Mouse (Mus musculus) intestine, embryonic 15.5 days (tissue): Measurements from ENCODE around the gene Adgrl3. TPM values are rescaled to one million over a fixed set of nuclear protein-coding genes. Genes with fewer than 3 reads are reported as not detected.
A peak's percentile ranks its signal among the peaks of the same experiment; 100 is the strongest.

ENCODE experiments used
- ATAC-seq: fragments of 200-750 bp; cut with Nextera tagmentation; 2 replicates; pipeline ENCODE4 v1.8.0; 2017; ENCODE audit warnings: moderate TSS enrichment, moderate library complexity
- H3K27ac ChIP-seq: fragments of 300-500 bp; sonication (generic); 2 replicates; pipeline ENCODE4 v1.5.1; 2015; ENCODE audit warnings: mild to moderate bottlenecking, inconsistent platforms
- H3K27me3 ChIP-seq: fragments of 300-500 bp; sonication (generic); replicated peaks from 2 replicates; pipeline ENCODE4 v1.6.1; 2015; ENCODE audit warnings: inconsistent platforms
- H3K36me3 ChIP-seq: fragments of 300-500 bp; sonication (generic); 2 replicates; pipeline ENCODE4 v1.6.1; 2015; ENCODE audit warnings: inconsistent platforms
- H3K4me1 ChIP-seq: fragments of 300-500 bp; sonication (generic); replicated peaks from 2 replicates; pipeline ENCODE4 v1.6.1; 2015; ENCODE audit warnings: inconsistent platforms
- H3K4me2 ChIP-seq: fragments of 300-500 bp; sonication (generic); replicated peaks from 2 replicates; pipeline ENCODE4 v1.6.1; 2015; ENCODE audit warnings: mild to moderate bottlenecking, inconsistent platforms
- H3K4me3 ChIP-seq: fragments of 300-500 bp; sonication (generic); replicated peaks from 2 replicates; pipeline ENCODE4 v1.5.1; 2015; ENCODE audit warnings: inconsistent platforms
- H3K9ac ChIP-seq: fragments of 300-500 bp; sonication (generic); 2 replicates; pipeline ENCODE4 v1.6.1; 2015; ENCODE audit warnings: inconsistent platforms
- H3K9me3 ChIP-seq: fragments of 300-500 bp; sonication (generic); 2 replicates; pipeline ENCODE4 v1.6.1; 2016; ENCODE audit warnings: inconsistent platforms
- WGBS: fragments of 180-500 bp; shearing (Covaris S2); methylation state at CpG from one replicate; pipeline ENCODE4 v1.1.7; 2015; 5-methylcytosine and 5-hydroxymethylcytosine counted together
- polyA plus RNA-seq: library from polyadenylated mRNA; unstranded; fragments of >200 nt; fragmentation: Nextera tagmentation; extraction: Ambion mirVana; gene quantifications from 2 replicates; pipeline ENCODE4 v1.2.1, GENCODE M21; 2015

Adgrl3 gene
- polyA plus RNA-seq, 1 experiment from 2014 or later = 10.9 TPM

- Histone ChIP-seq H3K9ac (no peak overlapping the region), H3K9me3 (no peaks in the 10 kb centered on the region), H3K36me3 (no peaks in the 10 kb centered on the region), H3K27me3 (no peaks in the 10 kb centered on the region), H3K4me1 (no peaks in the 10 kb centered on the region), H3K27ac (no peak overlapping the region), H3K4me2 (no peak overlapping the region), H3K4me3 (no peak overlapping the region)
- no peak for ATAC-seq
- WGBS = 61% methylated on average over 1 of the region's 1 CpGs
Measured at GRCm38 (mm10) chr5:81285643-81286042, 265.7 kb downstream of the Adgrl3 start.

- ATAC-seq = no peak
- Histone ChIP-seq H3K4me2 (no peak overlapping the region), H3K36me3 (no peaks in the 10 kb centered on the region), H3K27me3 (no peaks in the 10 kb centered on the region), H3K4me3 (no peak overlapping the region), H3K9me3 (no peaks in the 10 kb centered on the region), H3K27ac (no peak overlapping the region), H3K9ac (no peak overlapping the region), H3K4me1 (no peaks in the 10 kb centered on the region)
Measured at GRCm38 (mm10) chr5:81301874-81302273, 281.9 kb downstream of the Adgrl3 start.

- Histone ChIP-seq H3K4me3 (no peak overlapping the region), H3K9me3 (no peaks in the 10 kb centered on the region), H3K4me2 (no peak overlapping the region), H3K4me1 (no peaks in the 10 kb centered on the region), H3K9ac (no peak overlapping the region), H3K27me3 (no peaks in the 10 kb centered on the region), H3K36me3 (no peaks in the 10 kb centered on the region), H3K27ac (no peak overlapping the region)
- ATAC-seq = peak; percentile 91
- 93% methylated on average over 3 of the region's 3 CpGs for WGBS
Measured at GRCm38 (mm10) chr5:81317406-81318112, 297.6 kb downstream of the Adgrl3 start.

DNA sequence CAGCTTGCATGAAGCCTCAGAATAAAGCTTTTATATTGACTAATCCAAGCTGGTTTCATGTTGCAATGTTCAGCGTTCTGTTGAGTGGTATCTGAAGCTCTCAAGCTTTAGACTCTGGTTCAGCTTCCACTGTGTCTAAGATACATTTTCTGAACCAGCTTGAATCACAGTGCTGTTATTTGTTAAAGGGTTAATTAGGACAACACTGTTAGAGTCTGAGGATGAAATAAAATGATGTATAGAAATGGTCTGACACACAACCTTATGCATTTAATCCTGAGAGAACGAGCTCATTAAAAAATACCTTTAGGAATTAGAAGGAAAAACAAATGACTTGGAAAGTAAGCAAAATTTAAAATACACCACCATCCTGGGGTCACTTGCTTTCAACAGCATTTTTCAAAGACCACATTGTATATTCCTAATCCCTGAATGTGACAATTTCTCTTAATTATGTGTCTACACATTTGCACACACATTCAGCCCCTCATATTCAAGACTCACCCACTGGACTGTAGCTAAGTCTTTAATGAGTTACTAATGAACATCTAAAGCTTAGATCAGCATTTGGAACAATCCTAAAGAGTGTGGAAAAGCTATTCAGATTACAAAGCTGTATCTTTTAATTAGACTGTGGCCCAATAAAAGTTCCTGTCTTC, 301.5 kb downstream of the Adgrl3 start:
- Histone ChIP-seq H3K27me3 (no peaks in the 10 kb centered on the region), H3K27ac (no peak overlapping the region), H3K4me1 (no peaks in the 10 kb centered on the region), H3K36me3 (no peaks in the 10 kb centered on the region), H3K9me3 (no peaks in the 10 kb centered on the region), H3K4me3 (no peak overlapping the region), H3K4me2 (no peak overlapping the region), H3K9ac (no peak overlapping the region)
- no peak for ATAC-seq
- WGBS = 87% methylated on average over 2 of the region's 2 CpGs

DNA sequence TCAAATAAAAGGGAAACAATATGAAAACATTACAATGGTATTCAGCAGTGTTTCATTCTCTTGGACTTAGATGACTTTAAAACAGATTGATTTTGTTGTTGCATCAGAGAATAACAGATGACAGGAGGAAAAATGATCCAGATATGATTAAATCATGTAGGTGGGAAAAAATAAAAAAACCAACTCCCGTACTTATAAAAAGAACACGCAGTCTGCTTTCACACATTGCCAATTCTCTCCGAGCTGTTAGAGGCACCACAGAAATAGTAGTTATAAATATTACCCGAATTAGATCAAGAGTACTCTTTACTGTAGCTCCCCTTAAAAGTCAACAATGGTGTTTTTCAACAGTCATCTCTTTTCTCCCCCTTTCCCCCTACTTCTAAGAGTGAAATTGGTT, 302.1 kb downstream of the Adgrl3 start:
- Histone ChIP-seq H3K4me1 (no peaks in the 10 kb centered on the region), H3K4me2 (no peak overlapping the region), H3K36me3 (no peaks in the 10 kb centered on the region), H3K4me3 (no peak overlapping the region), H3K27me3 (no peaks in the 10 kb centered on the region), H3K27ac (no peak overlapping the region), H3K9me3 (no peaks in the 10 kb centered on the region), H3K9ac (no peak overlapping the region)
- no peak for ATAC-seq
- 89% methylated on average over 4 of the region's 4 CpGs for whole genome bisulfite sequencing

DNA sequence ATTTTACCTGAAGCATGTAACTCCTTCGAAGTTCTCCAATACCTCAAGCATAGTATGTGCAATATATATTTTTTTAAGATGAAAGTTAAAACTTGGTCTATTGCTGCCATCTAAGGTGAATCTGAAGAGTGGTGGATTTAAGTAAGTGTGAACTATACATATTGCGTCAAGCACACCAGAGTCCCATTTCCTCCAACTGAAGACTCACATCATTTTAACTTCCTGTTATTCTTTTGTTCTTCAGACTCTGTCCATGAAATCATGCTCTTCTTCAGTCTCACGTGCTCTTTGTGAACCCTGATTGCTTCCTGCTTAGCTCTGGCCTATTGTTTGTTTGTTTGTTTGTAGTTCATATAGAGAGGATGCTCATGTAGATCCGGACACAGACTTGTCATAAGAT, 307.0 kb downstream of the Adgrl3 start:
- Histone ChIP-seq H3K36me3 (no peaks in the 10 kb centered on the region), H3K9me3 (no peaks in the 10 kb centered on the region), H3K4me2 (no peak overlapping the region), H3K4me1 (no peaks in the 10 kb centered on the region), H3K9ac (no peak overlapping the region), H3K4me3 (no peak overlapping the region), H3K27me3 (no peaks in the 10 kb centered on the region), H3K27ac (no peak overlapping the region)
- no peak for ATAC-seq
- 70% methylated on average over 4 of the region's 4 CpGs for WGBS

- no peak for ATAC-seq
- 75% methylated on average over 1 of the region's 1 CpGs for WGBS
Measured at GRCm38 (mm10) chr5:81327392-81327791, 307.5 kb downstream of the Adgrl3 start.

DNA sequence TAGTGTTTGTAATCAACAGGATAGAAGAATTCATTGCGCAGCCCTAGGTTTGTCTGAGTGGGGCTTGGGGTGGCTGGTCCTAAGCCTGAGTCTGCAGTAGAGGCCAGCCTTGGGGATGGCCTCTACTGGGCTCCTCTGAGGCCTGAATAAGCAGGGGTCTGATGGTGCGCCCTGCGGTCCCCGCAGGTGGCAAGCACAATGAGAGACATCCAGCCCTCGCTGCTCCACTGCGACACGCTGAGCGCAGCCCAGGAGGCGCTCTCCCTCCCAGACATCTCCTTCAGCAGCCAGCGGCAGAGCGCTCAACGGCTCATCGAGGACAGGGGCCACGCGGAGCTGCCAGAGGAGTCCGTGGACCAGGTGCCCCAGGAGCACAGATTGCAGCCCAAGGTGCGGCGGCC, 309.6 kb downstream of the Adgrl3 start:
- no peak overlapping the region for H3K4me3 ChIP-seq
- no peaks in the 10 kb centered on the region for H3K9me3 ChIP-seq
- no peaks in the 10 kb centered on the region for H3K36me3 ChIP-seq
- no peak overlapping the region for H3K9ac ChIP-seq
- WGBS = 26% methylated on average over 18 of the region's 18 CpGs
- no peaks in the 10 kb centered on the region for H3K27me3 ChIP-seq
- peak overlapping the region; percentile 24; the same call in 1 of the 2 replicates for H3K4me2 ChIP-seq
- H3K27ac ChIP-seq = no peak overlapping the region
- no peaks in the 10 kb centered on the region for H3K4me1 ChIP-seq
- peak; percentile 41; the same call in 1 of the 2 replicates for ATAC-seq

More at GRCm38 (mm10) chr5:81327392-81327791, 307.5 kb downstream of the Adgrl3 start:
- H3K27me3 ChIP-seq = no peaks in the 10 kb centered on the region
- no peaks in the 10 kb centered on the region for H3K4me1 ChIP-seq
- H3K9ac ChIP-seq = no peak overlapping the region
- no peaks in the 10 kb centered on the region for H3K36me3 ChIP-seq
- H3K4me3 ChIP-seq = no peak overlapping the region
- no peak overlapping the region for H3K4me2 ChIP-seq
- H3K27ac ChIP-seq = no peak overlapping the region
- no peaks in the 10 kb centered on the region for H3K9me3 ChIP-seq

- ATAC-seq = no peak
Measured at GRCm38 (mm10) chr5:81344330-81344729, 324.4 kb downstream of the Adgrl3 start.

GRCm38 (mm10) chr5:81345096-81345435, 325.1 kb downstream of the Adgrl3 start:
- Histone ChIP-seq H3K9ac (no peak overlapping the region), H3K27ac (no peak overlapping the region), H3K36me3 (no peaks in the 10 kb centered on the region), H3K4me1 (no peaks in the 10 kb centered on the region), H3K4me2 (no peak overlapping the region), H3K4me3 (no peak overlapping the region), H3K9me3 (no peaks in the 10 kb centered on the region), H3K27me3 (no peaks in the 10 kb centered on the region)
- no peak for ATAC-seq
- WGBS = 45% methylated on average over 3 of the region's 3 CpGs

More at GRCm38 (mm10) chr5:81344330-81344729, 324.4 kb downstream of the Adgrl3 start:
- H3K9ac ChIP-seq = no peak overlapping the region
- WGBS = 75% methylated on average over 1 of the region's 1 CpGs
- no peak overlapping the region for H3K27ac ChIP-seq
- H3K4me3 ChIP-seq = no peak overlapping the region
- no peaks in the 10 kb centered on the region for H3K36me3 ChIP-seq
- H3K9me3 ChIP-seq = no peaks in the 10 kb centered on the region
- H3K27me3 ChIP-seq = no peaks in the 10 kb centered on the region
- no peak overlapping the region for H3K4me2 ChIP-seq
- no peaks in the 10 kb centered on the region for H3K4me1 ChIP-seq

DNA sequence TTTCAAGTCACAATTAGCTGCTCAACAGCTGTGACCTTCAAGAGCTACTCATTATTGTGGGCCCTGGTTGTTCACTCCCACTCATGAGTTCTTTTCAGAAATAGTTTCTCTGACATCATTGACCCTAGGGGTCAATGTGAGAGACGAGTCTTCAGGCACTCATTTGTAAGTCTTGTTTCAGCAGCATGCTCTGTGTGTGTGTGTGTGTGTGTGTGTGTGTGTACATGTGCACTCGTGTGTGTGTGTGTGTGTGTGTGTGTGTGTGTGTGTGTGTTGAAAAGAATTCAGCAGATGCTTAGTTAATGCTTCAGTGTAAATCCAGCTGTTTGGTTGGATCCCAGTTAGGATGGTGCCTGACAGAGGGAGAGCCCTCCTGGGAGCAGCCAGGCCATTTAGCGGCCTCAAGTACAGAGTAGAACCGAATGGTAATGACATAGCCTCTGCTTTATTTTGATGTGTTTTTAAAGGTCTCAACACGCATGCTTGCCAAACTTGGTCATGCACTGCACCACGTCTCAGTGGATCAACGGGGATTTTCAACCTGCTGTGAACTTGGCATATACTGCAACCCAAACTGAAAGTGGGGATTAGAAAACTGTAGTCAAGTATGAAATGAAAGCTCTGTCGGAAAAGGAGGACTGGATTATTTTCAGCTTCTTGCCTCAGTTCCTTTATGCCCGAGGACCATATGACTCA, 325.6 kb downstream of the Adgrl3 start:
- Histone ChIP-seq H3K9ac (no peak overlapping the region), H3K4me3 (no peak overlapping the region), H3K4me1 (no peaks in the 10 kb centered on the region), H3K27ac (no peak overlapping the region), H3K4me2 (no peak overlapping the region), H3K9me3 (no peaks in the 10 kb centered on the region), H3K27me3 (no peaks in the 10 kb centered on the region), H3K36me3 (no peaks in the 10 kb centered on the region)
- WGBS = 71% methylated on average over 9 of the region's 9 CpGs
- ATAC-seq = no peak

GRCm38 (mm10) chr5:81347571-81347970, 327.6 kb downstream of the Adgrl3 start:
- no peak overlapping the region for H3K9ac ChIP-seq
- H3K9me3 ChIP-seq = no peaks in the 10 kb centered on the region
- 67% methylated on average over 4 of the region's 4 CpGs for WGBS
- no peaks in the 10 kb centered on the region for H3K4me1 ChIP-seq
- H3K27ac ChIP-seq = no peak overlapping the region
- ATAC-seq = no peak
- H3K4me3 ChIP-seq = no peak overlapping the region
- no peaks in the 10 kb centered on the region for H3K27me3 ChIP-seq
- no peak overlapping the region for H3K4me2 ChIP-seq
- no peaks in the 10 kb centered on the region for H3K36me3 ChIP-seq
